Mouse (Mus musculus) ES-E14 (cell line): Measurements from ENCODE around the gene Stxbp3. TPM values are rescaled to one million over a fixed set of nuclear protein-coding genes. Genes with fewer than 3 reads are reported as not detected.
A peak's percentile ranks its signal among the peaks of the same experiment; 100 is the strongest.
"Not testable (repeated sequence)": the region's sequence is repeated elsewhere in the genome, so short reads cannot be mapped to it uniquely, and the experiment has no call there.

Experiments used
- DNase-seq: peaks from one replicate; pipeline ENCODE4 v3.0.0-alpha.2; 2013; ENCODE audit warnings: low read depth, low spot score
- H3K27ac ChIP-seq: 2 replicates; pipeline ENCODE4 v1.5.1; 2012; ENCODE audit warnings: low read depth, mild to moderate bottlenecking, low read length, moderate library complexity, mixed read lengths; ENCODE audit not compliant: poor library complexity, insufficient read depth, severe bottlenecking
- H3K36me3 ChIP-seq: 2 replicates; pipeline ENCODE4 v1.6.1; 2012; ENCODE audit warnings: mild to moderate bottlenecking, low read length, moderate library complexity, mixed read lengths; ENCODE audit not compliant: control insufficient read depth, poor library complexity, insufficient read depth, severe bottlenecking
- H3K4me1 ChIP-seq, 2 experiments: fragments of 150-350 bp in 1 of 2; sonication (generic) in 1 of 2; 2 replicates each; pipeline ENCODE4 v1.6.1; 2012; ENCODE audit warnings: low read length in 2 of 2, mild to moderate bottlenecking in 1 of 2, mixed read lengths in 1 of 2; ENCODE audit not compliant: control insufficient read depth in 2 of 2, insufficient read depth in 2 of 2, poor library complexity in 1 of 2
- H3K4me3 ChIP-seq, 2 experiments: fragments of 150-350 bp in 1 of 2; sonication (generic) in 1 of 2; 2 replicates each; pipeline ENCODE4 v1.5.1; 2012; ENCODE audit warnings: low read length in 2 of 2, low read depth in 1 of 2, mild to moderate bottlenecking in 1 of 2, mixed read lengths in 1 of 2; ENCODE audit not compliant: insufficient read depth in 1 of 2, poor library complexity in 1 of 2, severe bottlenecking in 1 of 2
- H3K9ac ChIP-seq: 2 replicates; pipeline ENCODE4 v1.6.1; 2012; ENCODE audit warnings: low read depth, mild to moderate bottlenecking, low read length, mixed read lengths; ENCODE audit not compliant: poor library complexity, insufficient read depth, severe bottlenecking
- H3K9me3 ChIP-seq: fragments of 150-350 bp; sonication (generic); 2 replicates; pipeline ENCODE4 v1.6.1; 2012; ENCODE audit warnings: low read depth, mild to moderate bottlenecking, low read length; ENCODE audit not compliant: control insufficient read depth, insufficient read depth
- CHD2 ChIP-seq: IDR thresholded peaks from 2 replicates; pipeline ENCODE4 v1.6.1; 2014; ENCODE audit warnings: mild to moderate bottlenecking, low read depth, low read length, inconsistent platforms
- HCFC1 ChIP-seq: IDR thresholded peaks from 2 replicates; pipeline ENCODE4 v1.6.1; 2012; ENCODE audit warnings: low read length, inconsistent platforms, borderline replicate concordance; ENCODE audit not compliant: insufficient read depth
- MAFK ChIP-seq: IDR thresholded peaks from 2 replicates; pipeline ENCODE4 v1.6.1; 2014; ENCODE audit warnings: mild to moderate bottlenecking, low read depth, low read length, inconsistent platforms; ENCODE audit not compliant: insufficient read depth
- ZC3H11A ChIP-seq: IDR thresholded peaks from 2 replicates; pipeline ENCODE4 v1.6.1; 2012; ENCODE audit warnings: low read depth, mild to moderate bottlenecking, inconsistent platforms, low read length, borderline replicate concordance
- ZNF384 ChIP-seq: IDR thresholded peaks from 2 replicates; pipeline ENCODE4 v1.6.1; 2012; ENCODE audit warnings: low read depth, low read length, inconsistent platforms
- in situ Hi-C, 2 experiments: fragments of 600-800 bp; cut with MboI; formaldehyde crosslinking; loops; one replicate each; pipeline ENCODE4 v1.15.1; 2025; ENCODE audit warnings: low sequenced_read_pairs in 2 of 2, inconsistent platforms in 1 of 2; ENCODE audit not compliant: unreplicated experiment in 2 of 2
- total RNA-seq: library from RNA; depleted of rRNA; stranded (reverse); fragments of 300-350 nt; gene quantifications from 2 replicates; pipeline ENCODE4 v1.2.3, GENCODE M21; 2012

The Stxbp3 gene
- total RNA-seq, 1 experiment: 18.1 TPM

- TF ChIP-seq HCFC1 (no peak), CHD2 (no peak), ZNF384 (no peak), MAFK (no peak), ZC3H11A (no peak)
- Histone ChIP-seq H3K9me3 (no peaks in the 10 kb centered on the region), H3K4me1 (0 out of 4 replicates have a peak, but pooled peaks cover 0 to 2% of the 10 kb centered on the region in 2 experiments), H3K4me3 (no peak overlapping the region), H3K27ac (no peak overlapping the region), H3K9ac (no peak overlapping the region), H3K36me3 (no peaks in the 10 kb centered on the region)
- in situ Hi-C loops: no loop called here
- no peak for DNase-seq
Measured at GRCm38 (mm10) chr3:108844026-108844425, 3.7 kb upstream of the Stxbp3 start.

DNA sequence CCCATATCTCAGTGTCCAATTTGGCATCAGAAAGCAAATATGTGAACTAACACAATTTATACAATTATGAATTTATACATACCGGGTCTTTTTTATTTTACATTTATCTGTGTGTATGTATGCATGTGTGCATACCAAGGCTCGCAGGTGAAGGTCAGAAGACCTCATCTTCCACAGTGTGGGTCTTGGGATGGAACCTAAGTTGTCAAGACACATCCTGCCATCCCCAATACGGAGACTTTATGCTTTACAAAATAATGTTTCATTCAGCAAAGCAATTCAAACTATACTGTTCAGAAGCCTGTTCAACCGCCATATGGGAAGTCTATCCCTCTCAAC is 359 bp upstream of the Stxbp3 start:
- TF ChIP-seq ZNF384 (no peak), HCFC1 (no peak), CHD2 (no peak), ZC3H11A (no peak), MAFK (no peak)
- Histone ChIP-seq H3K4me3 (no peak overlapping the region), H3K36me3 (no peaks in the 10 kb centered on the region; the same call in 1 of the 2 replicates), H3K4me1 (0 out of 4 replicates have a peak, but pooled peaks cover 0 to 2% of the 10 kb centered on the region in 2 experiments), H3K9me3 (no peaks in the 10 kb centered on the region), H3K9ac (no peak overlapping the region), H3K27ac (no peak overlapping the region)
- in situ Hi-C loops: no loop called here
- no peak for DNase-seq

- no peaks in the 10 kb centered on the region for H3K9me3 ChIP-seq
- H3K4me3 ChIP-seq: peak overlapping the region; percentile 91 to 98
- H3K9ac ChIP-seq: peak overlapping the region; percentile 83
- in situ Hi-C loops: no loop called here
- DNase-seq: no peak
- no peak overlapping the region for H3K27ac ChIP-seq
- TF ChIP-seq ZC3H11A: no peak
- no peak for TF ChIP-seq MAFK
- no peak for TF ChIP-seq HCFC1
- TF ChIP-seq CHD2: no peak
- TF ChIP-seq ZNF384: no peak
- 0 out of 4 replicates have a peak, but pooled peaks cover 0 to 2% of the 10 kb centered on the region in 2 experiments for H3K4me1 ChIP-seq
- no peaks in the 10 kb centered on the region; the same call in 1 of the 2 replicates for H3K36me3 ChIP-seq
Measured at GRCm38 (mm10) chr3:108839647-108839999, 703 bp downstream of the Stxbp3 start.

GRCm38 (mm10) chr3:108838980-108839379 is 1.3 kb downstream of the Stxbp3 start:
- TF ChIP-seq HCFC1 (no peak), CHD2 (no peak), ZC3H11A (no peak), MAFK (no peak), ZNF384 (no peak)
- Histone ChIP-seq H3K4me3 (no peak overlapping the region), H3K27ac (no peak overlapping the region), H3K4me1 (0 out of 4 replicates have a peak, but pooled peaks cover 0 to 2% of the 10 kb centered on the region in 2 experiments), H3K36me3 (no peaks in the 10 kb centered on the region; the same call in 1 of the 2 replicates), H3K9ac (no peak overlapping the region), H3K9me3 (no peaks in the 10 kb centered on the region)
- DNase-seq: no peak
- in situ Hi-C loops: no loop called here

- H3K9me3 ChIP-seq: no peaks in the 10 kb centered on the region
- in situ Hi-C loops: no loop called here
- H3K9ac ChIP-seq: no peak overlapping the region
- no peak overlapping the region for H3K27ac ChIP-seq
- TF ChIP-seq ZNF384: no peak
- no peaks in the 10 kb centered on the region; the same call in 1 of the 2 replicates for H3K36me3 ChIP-seq
- H3K4me1 ChIP-seq: 0 out of 4 replicates have a peak, but pooled peaks cover 0 to 2% of the 10 kb centered on the region in 2 experiments
- no peak overlapping the region for H3K4me3 ChIP-seq
- no peak for DNase-seq
Measured at GRCm38 (mm10) chr3:108836931-108837330, 3.4 kb downstream of the Stxbp3 start.

DNA sequence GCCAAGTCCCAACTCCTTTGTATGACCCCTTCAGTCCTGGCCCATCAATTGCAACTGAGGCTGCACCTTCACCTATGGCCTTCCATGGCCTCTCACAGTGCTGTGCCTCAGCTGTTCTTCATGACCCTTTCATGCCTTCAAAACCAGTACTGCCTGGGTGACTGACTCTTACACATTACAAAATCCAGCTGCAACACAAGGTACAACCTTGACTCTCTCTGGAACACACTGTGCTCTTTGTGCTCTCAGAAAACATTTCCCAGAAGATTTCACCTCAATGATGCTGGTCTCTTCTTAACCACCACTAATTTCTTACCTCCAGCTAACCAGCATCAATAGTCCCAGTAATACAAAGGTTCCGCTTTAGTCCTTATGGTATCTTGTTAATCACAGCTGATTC is 6.6 kb downstream of the Stxbp3 start:
- H3K4me3 ChIP-seq, DNase-seq, H3K27ac ChIP-seq, H3K9ac ChIP-seq, H3K9me3 ChIP-seq, H3K4me1 ChIP-seq, in situ Hi-C loops, H3K36me3 ChIP-seq: not testable (repeated sequence)
